Mouse (Mus musculus) spleen, adult 2 months (tissue): ENCODE results near the gene Plekha6.

Source experiments
- CTCF ChIP-seq: fragments of 200-500 bp; IDR thresholded peaks from 2 replicates; pipeline ENCODE4 v1.5.1; 2011; ENCODE audit warnings: mild to moderate bottlenecking, inconsistent platforms; ENCODE audit not compliant: insufficient read depth, insufficient read length, insufficient replicate concordance; ENCODE audit errors: extremely low read depth
- POLR2A ChIP-seq: fragments of 200-500 bp; IDR thresholded peaks from 2 replicates; pipeline ENCODE4 v1.6.1; 2011; ENCODE audit warnings: low read depth, low read length, inconsistent platforms

DNA sequence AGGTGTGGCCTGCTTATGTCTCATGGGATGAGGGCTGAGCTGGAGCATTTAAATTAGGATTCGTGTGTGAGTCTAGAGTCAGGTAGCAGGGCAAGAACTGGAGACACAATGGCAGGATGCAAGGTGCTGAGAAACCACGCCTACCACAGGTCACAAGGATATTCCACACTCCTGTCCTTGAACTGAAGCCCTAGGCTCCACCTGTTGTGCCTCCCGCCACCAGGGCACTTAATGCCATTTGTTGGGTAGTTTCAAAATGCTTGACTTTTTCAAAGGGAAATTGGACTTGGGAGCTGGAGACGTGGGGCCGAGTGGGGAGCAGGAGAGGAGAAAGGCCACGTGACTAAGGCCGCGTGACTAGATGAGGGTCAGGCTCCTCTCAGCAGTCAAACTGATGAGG is 161.9 kb downstream of the Plekha6 start:
- TF ChIP-seq CTCF (no peak), POLR2A (no peak)
